Mouse (Mus musculus): ENCODE measurements around the gene Wwtr1. TPM values are rescaled to one million over a fixed set of nuclear protein-coding genes. Genes with fewer than 3 reads are reported as not detected.

Wwtr1 gene
- polyA plus RNA-seq, 1 experiment from 2014 or later: 17.9 TPM

- Histone ChIP-seq H3K4me2 (replicated peaks; ENCODE audit: low read depth, low read length) (no peak overlapping the region), H3K36me3 (ENCODE audit: insufficient read depth, low read length) (peaks cover 4% of the 10 kb centered on the region), H3K9ac (replicated peaks; ENCODE audit: low read length) (no peak overlapping the region), H3K27me3 (ENCODE audit: insufficient read depth, low read length) (no peaks in the 10 kb centered on the region), H3K4me1 (ENCODE audit: insufficient read depth, low read length) (0 out of 2 replicates have a peak, but pooled peaks cover 3% of the 10 kb centered on the region), H3K4me3 (ENCODE audit: low read length) (no peak overlapping the region), H3K9me3 (ENCODE audit: low read length) (no peaks in the 10 kb centered on the region), H3K27ac (ENCODE audit: low read length) (no peak overlapping the region)
- 38% methylated on average over 2 of the region's 2 CpGs for WGBS
- peak; percentile 27; the same call in 1 of the 2 replicates for ATAC-seq (ENCODE audit: low FRiP score, low TSS enrichment)
These were observed 71.0 kb downstream of the Wwtr1 start for GRCm38 (mm10) chr3:57504756-57505155.

DNA sequence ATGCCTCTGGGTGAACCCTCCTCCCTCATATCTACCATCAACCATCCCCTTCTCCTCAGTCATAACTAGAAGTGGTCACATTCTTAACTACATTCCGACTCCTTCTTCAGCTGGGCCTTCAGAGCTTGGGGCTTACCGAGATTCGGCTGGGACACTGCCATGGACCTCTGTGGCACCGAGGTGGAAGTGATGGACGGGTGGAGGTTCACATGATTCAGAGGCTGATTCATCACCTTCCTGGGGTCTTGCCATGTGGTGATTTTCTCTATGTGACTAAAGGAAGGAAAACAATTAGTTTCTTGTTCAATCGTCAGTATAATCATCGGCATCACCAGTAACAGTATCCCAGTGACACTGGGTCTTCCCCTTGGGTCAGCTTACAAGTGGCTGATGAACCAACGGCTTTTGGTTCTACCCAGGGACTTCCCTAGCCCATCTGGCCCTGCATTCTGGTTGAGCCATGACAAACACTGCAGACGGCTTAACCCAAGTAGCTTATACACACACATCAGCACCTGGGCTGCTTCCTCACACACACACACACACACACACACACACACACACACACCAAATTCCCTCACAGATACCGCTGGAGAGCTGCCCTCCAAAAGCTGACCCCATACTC lies 74.0 kb downstream of the Wwtr1 start:
- Histone ChIP-seq H3K27me3 (ENCODE audit: insufficient read depth, low read length) (no peaks in the 10 kb centered on the region), H3K4me2 (replicated peaks; ENCODE audit: low read depth, low read length) (no peak overlapping the region), H3K4me3 (ENCODE audit: low read length) (no peak overlapping the region), H3K9ac (replicated peaks; ENCODE audit: low read length) (no peak overlapping the region), H3K27ac (ENCODE audit: low read length) (no peak overlapping the region), H3K4me1 (ENCODE audit: insufficient read depth, low read length) (0 out of 2 replicates have a peak, but pooled peaks cover 3% of the 10 kb centered on the region), H3K9me3 (ENCODE audit: low read length) (no peaks in the 10 kb centered on the region), H3K36me3 (ENCODE audit: insufficient read depth, low read length) (peaks cover 4% of the 10 kb centered on the region)
- no peak for ATAC-seq (ENCODE audit: low FRiP score, low TSS enrichment)
- 80% methylated on average over 10 of the region's 10 CpGs for WGBS

GRCm38 (mm10) chr3:57500846-57501245 lies 74.9 kb downstream of the Wwtr1 start:
- Histone ChIP-seq H3K27me3 (ENCODE audit: insufficient read depth, low read length) (no peaks in the 10 kb centered on the region), H3K27ac (ENCODE audit: low read length) (no peak overlapping the region), H3K4me3 (ENCODE audit: low read length) (no peak overlapping the region), H3K9me3 (ENCODE audit: low read length) (no peaks in the 10 kb centered on the region), H3K9ac (replicated peaks; ENCODE audit: low read length) (no peak overlapping the region), H3K4me2 (replicated peaks; ENCODE audit: low read depth, low read length) (no peak overlapping the region), H3K4me1 (ENCODE audit: insufficient read depth, low read length) (0 out of 2 replicates have a peak, but pooled peaks cover 3% of the 10 kb centered on the region), H3K36me3 (ENCODE audit: insufficient read depth, low read length) (peaks cover 4% of the 10 kb centered on the region)
- WGBS: 93% methylated on average over 9 of the region's 9 CpGs
- ATAC-seq (ENCODE audit: low FRiP score, low TSS enrichment): no peak

DNA sequence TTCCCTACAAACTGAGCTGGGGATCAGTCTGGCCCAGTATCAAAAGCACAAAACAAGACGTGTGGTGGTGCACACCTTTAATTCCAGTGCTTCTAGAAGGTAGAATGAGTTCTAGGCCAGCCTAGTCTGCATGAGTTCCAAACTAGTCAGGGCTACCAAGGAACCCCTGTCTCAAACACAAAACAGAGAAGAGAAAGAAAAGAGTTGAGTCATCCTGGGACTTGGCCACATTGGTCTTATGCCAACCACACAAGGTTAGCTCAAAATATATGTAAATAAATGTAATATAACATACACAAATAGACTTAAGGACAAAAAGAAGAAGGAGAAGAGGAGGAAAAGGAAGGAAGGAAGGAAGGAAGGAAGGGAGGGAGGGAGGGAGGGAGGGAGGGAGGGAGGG lies 77.9 kb downstream of the Wwtr1 start:
- H3K4me3 ChIP-seq (ENCODE audit: low read length): no peak overlapping the region
- WGBS: 70% methylated on average over 1 of the region's 1 CpGs
- H3K9me3 ChIP-seq (ENCODE audit: low read length): no peaks in the 10 kb centered on the region
- no peak for ATAC-seq (ENCODE audit: low FRiP score, low TSS enrichment)
- H3K4me2 ChIP-seq (replicated peaks; ENCODE audit: low read depth, low read length): no peak overlapping the region
- no peak overlapping the region for H3K9ac ChIP-seq (replicated peaks; ENCODE audit: low read length)
- H3K36me3 ChIP-seq (ENCODE audit: insufficient read depth, low read length): peaks cover 4% of the 10 kb centered on the region
- peaks cover 11% of the 10 kb centered on the region; the same call in 1 of the 2 replicates for H3K4me1 ChIP-seq (ENCODE audit: insufficient read depth, low read length)
- H3K27me3 ChIP-seq (ENCODE audit: insufficient read depth, low read length): no peaks in the 10 kb centered on the region
- H3K27ac ChIP-seq (ENCODE audit: low read length): no peak overlapping the region

DNA sequence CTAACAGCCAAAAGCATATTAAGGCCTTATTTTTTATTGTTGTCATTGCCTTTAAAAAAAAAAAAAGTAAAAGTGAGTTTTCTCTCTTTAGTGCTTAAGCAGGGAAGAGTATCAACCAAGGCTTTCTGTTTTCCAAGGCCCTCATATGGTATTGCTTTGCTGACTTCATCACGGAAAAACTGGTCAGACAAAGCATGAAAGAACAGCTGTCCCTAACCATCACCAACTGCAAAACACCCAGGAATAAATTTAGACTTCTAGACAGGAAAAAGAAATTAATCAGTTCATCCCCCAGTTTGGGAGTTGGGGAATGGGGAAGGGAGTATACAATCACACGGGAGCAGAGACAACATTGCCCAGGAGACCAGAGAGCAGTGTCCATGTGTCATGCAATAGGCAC lies 79.3 kb downstream of the Wwtr1 start:
- no peak overlapping the region for H3K4me3 ChIP-seq (ENCODE audit: low read length)
- H3K36me3 ChIP-seq (ENCODE audit: insufficient read depth, low read length): peaks cover 4% of the 10 kb centered on the region
- H3K27me3 ChIP-seq (ENCODE audit: insufficient read depth, low read length): no peaks in the 10 kb centered on the region
- peaks cover 11% of the 10 kb centered on the region; the same call in 1 of the 2 replicates for H3K4me1 ChIP-seq (ENCODE audit: insufficient read depth, low read length)
- no peak overlapping the region for H3K4me2 ChIP-seq (replicated peaks; ENCODE audit: low read depth, low read length)
- 32% methylated on average over 2 of the region's 2 CpGs for WGBS
- no peak overlapping the region for H3K27ac ChIP-seq (ENCODE audit: low read length)
- no peak for ATAC-seq (ENCODE audit: low FRiP score, low TSS enrichment)
- H3K9me3 ChIP-seq (ENCODE audit: low read length): no peaks in the 10 kb centered on the region
- no peak overlapping the region for H3K9ac ChIP-seq (replicated peaks; ENCODE audit: low read length)

DNA sequence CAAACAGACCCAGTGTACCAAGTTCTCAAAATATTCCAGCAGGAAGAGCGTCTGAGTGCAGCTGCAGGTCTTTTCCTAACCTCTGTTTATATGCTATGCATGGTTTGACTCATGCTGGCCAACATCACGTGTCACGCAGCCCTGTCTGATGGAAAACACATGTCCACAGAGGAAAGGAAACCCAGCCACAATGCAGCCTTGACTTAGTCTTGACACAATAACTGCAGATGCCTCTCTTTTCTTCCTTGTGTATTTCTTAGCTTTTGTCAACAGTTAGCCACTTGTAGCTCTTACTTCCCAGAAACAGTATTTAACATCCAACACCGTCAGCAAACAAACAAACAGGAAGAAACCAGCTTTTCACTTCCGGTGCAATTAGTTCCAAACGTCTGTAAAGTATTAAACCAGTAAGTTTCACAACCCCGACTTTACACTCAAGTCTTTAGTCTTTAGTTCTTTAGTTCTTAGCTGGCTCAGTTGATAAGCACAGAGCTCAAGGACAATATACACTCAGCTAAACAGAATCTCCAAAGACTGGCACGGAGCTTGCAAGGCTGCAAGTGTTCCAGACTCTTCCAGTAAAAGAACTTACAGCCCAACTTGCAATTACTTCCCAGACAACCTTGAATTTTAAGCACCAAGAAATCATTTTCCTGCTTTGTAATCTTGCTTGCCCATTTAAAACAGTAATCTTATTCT lies 88.1 kb downstream of the Wwtr1 start:
- no peaks in the 10 kb centered on the region for H3K27me3 ChIP-seq (ENCODE audit: insufficient read depth, low read length)
- ATAC-seq (ENCODE audit: low FRiP score, low TSS enrichment): peak; percentile 95
- 33% methylated on average over 8 of the region's 8 CpGs for WGBS
- H3K9me3 ChIP-seq (ENCODE audit: low read length): no peaks in the 10 kb centered on the region
- H3K36me3 ChIP-seq (ENCODE audit: insufficient read depth, low read length): no peaks in the 10 kb centered on the region
- no peak overlapping the region for H3K4me3 ChIP-seq (ENCODE audit: low read length)
- H3K27ac ChIP-seq (ENCODE audit: low read length): peak overlapping the region; percentile 82
- H3K9ac ChIP-seq (replicated peaks; ENCODE audit: low read length): no peak overlapping the region
- no peak overlapping the region for H3K4me2 ChIP-seq (replicated peaks; ENCODE audit: low read depth, low read length)
- H3K4me1 ChIP-seq (ENCODE audit: insufficient read depth, low read length): peaks cover 19% of the 10 kb centered on the region

GRCm38 (mm10) chr3:57486068-57486467 lies 89.6 kb downstream of the Wwtr1 start:
- H3K27me3 ChIP-seq (ENCODE audit: insufficient read depth, low read length): no peaks in the 10 kb centered on the region
- ATAC-seq (ENCODE audit: low FRiP score, low TSS enrichment): no peak
- H3K4me1 ChIP-seq (ENCODE audit: insufficient read depth, low read length): peaks cover 19% of the 10 kb centered on the region
- no peaks in the 10 kb centered on the region for H3K9me3 ChIP-seq (ENCODE audit: low read length)
- H3K27ac ChIP-seq (ENCODE audit: low read length): no peak overlapping the region
- 93% methylated on average over 4 of the region's 4 CpGs for WGBS
- H3K4me2 ChIP-seq (replicated peaks; ENCODE audit: low read depth, low read length): no peak overlapping the region
- H3K36me3 ChIP-seq (ENCODE audit: insufficient read depth, low read length): no peaks in the 10 kb centered on the region
- H3K4me3 ChIP-seq (ENCODE audit: low read length): no peak overlapping the region
- no peak overlapping the region for H3K9ac ChIP-seq (replicated peaks; ENCODE audit: low read length)

- Histone ChIP-seq H3K9me3 (ENCODE audit: low read length) (no peaks in the 10 kb centered on the region), H3K4me1 (ENCODE audit: insufficient read depth, low read length) (peaks cover 6% of the 10 kb centered on the region), H3K4me2 (replicated peaks; ENCODE audit: low read depth, low read length) (no peak overlapping the region), H3K9ac (replicated peaks; ENCODE audit: low read length) (no peak overlapping the region), H3K36me3 (ENCODE audit: insufficient read depth, low read length) (peaks cover 4% of the 10 kb centered on the region), H3K4me3 (ENCODE audit: low read length) (no peak overlapping the region), H3K27me3 (ENCODE audit: insufficient read depth, low read length) (no peaks in the 10 kb centered on the region), H3K27ac (ENCODE audit: low read length) (no peak overlapping the region)
- 80% methylated on average over 5 of the region's 5 CpGs for WGBS
- ATAC-seq (ENCODE audit: low FRiP score, low TSS enrichment): no peak
These were observed 93.7 kb downstream of the Wwtr1 start for GRCm38 (mm10) chr3:57481981-57482380.

DNA sequence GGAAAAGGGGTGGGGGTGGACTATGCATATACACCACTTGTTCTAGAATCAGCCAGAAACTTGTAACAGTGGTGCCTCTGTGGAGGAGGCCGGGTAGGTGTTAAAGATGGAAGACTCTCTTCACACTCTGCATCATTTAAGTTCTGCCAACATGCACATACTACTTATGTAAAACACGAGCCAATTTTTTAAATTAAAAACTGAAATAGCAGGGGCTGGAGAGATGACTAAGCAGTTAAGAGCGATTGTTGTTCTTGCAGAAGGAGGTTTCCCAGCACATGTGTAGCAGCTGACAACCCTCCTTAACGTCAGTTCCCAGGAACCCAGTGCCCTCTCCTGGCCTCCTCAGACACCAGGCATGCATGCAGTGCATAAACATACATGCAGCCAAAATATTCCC lies 95.1 kb downstream of the Wwtr1 start:
- no peak overlapping the region for H3K27ac ChIP-seq (ENCODE audit: low read length)
- no peaks in the 10 kb centered on the region for H3K4me1 ChIP-seq (ENCODE audit: insufficient read depth, low read length)
- no peak overlapping the region for H3K4me3 ChIP-seq (ENCODE audit: low read length)
- WGBS: 68% methylated on average over 4 of the region's 4 CpGs
- no peak overlapping the region for H3K4me2 ChIP-seq (replicated peaks; ENCODE audit: low read depth, low read length)
- no peaks in the 10 kb centered on the region for H3K27me3 ChIP-seq (ENCODE audit: insufficient read depth, low read length)
- H3K36me3 ChIP-seq (ENCODE audit: insufficient read depth, low read length): peaks cover 12% of the 10 kb centered on the region
- H3K9ac ChIP-seq (replicated peaks; ENCODE audit: low read length): no peak overlapping the region
- ATAC-seq (ENCODE audit: low FRiP score, low TSS enrichment): no peak
- no peaks in the 10 kb centered on the region for H3K9me3 ChIP-seq (ENCODE audit: low read length)

- Histone ChIP-seq H3K9ac (replicated peaks; ENCODE audit: low read length) (no peak overlapping the region), H3K4me1 (ENCODE audit: insufficient read depth, low read length) (peaks cover 28% of the 10 kb centered on the region), H3K4me2 (replicated peaks; ENCODE audit: low read depth, low read length) (no peak overlapping the region), H3K36me3 (ENCODE audit: insufficient read depth, low read length) (peaks cover 15% of the 10 kb centered on the region), H3K27me3 (ENCODE audit: insufficient read depth, low read length) (no peaks in the 10 kb centered on the region), H3K9me3 (ENCODE audit: low read length) (no peaks in the 10 kb centered on the region), H3K27ac (ENCODE audit: low read length) (no peak overlapping the region), H3K4me3 (ENCODE audit: low read length) (no peak overlapping the region)
- WGBS: 86% methylated on average over 8 of the region's 8 CpGs
- ATAC-seq (ENCODE audit: low FRiP score, low TSS enrichment): no peak
These were observed 101.3 kb downstream of the Wwtr1 start for GRCm38 (mm10) chr3:57474421-57474820.

Measured in kidney, embryonic 16.5 days (tissue).